Mouse (Mus musculus) neutrophil, adult 65 days (primary cell): ENCODE data around the gene Trpm8. TPM values are rescaled to one million over a fixed set of nuclear protein-coding genes. Genes with fewer than 3 reads are reported as not detected.

Experiments
- total RNA-seq: library from RNA; stranded (reverse); gene quantifications from 2 replicates; pipeline ENCODE4 v1.2.4, GENCODE M21; 2023

The Trpm8 gene
- total RNA-seq, result not detected in 2 replicates

GRCm38 (mm10) chr1:88277098-88277817, at the start of gene Trpm8, which contains the start of gene Hjurp:
Gene Trpm8 (plus strand): TSS chr1:88277661.
Gene Hjurp (minus strand): TSS chr1:88277633.

GRCm38 (mm10) chr1:88406807-88407198, 129.3 kb downstream of the Trpm8 start, which contains the start of gene Spp2:
Gene Spp2 (plus strand): TSS chr1:88406961.

Other genes starting within 250 kb of the Trpm8 start
- not detected in 2 replicates for gene Ugt1a10, start 222.3 kb upstream of the Trpm8 start, total RNA-seq
- not detected in 2 replicates for gene Ugt1a9, start 206.9 kb upstream of the Trpm8 start, total RNA-seq
- gene Ugt1a8, start 189.8 kb upstream of the Trpm8 start, total RNA-seq, result not detected in 2 replicates
- gene Ugt1a7c, start 182.6 kb upstream of the Trpm8 start, total RNA-seq, result 99.6 and 115 TPM in 2 replicates
- gene Ugt1a6b, start 174.4 kb upstream of the Trpm8 start, total RNA-seq, result 35.0 and 48.8 TPM in 2 replicates
- 30.4 and 41.7 TPM in 2 replicates for gene Ugt1a6a, start 142.9 kb upstream of the Trpm8 start, total RNA-seq
- gene Ugt1a5, start 111.6 kb upstream of the Trpm8 start, total RNA-seq, result 11.7 and 27.4 TPM in 2 replicates
- gene Ugt1a2, start 77.1 kb upstream of the Trpm8 start, total RNA-seq, result 7.4 and 19.5 TPM in 2 replicates
- gene Dnajb3, start 71.9 kb upstream of the Trpm8 start, total RNA-seq, result not detected in 2 replicates
- 9.2 and 16.8 TPM in 2 replicates for gene Ugt1a1, start 65.7 kb upstream of the Trpm8 start, total RNA-seq
- gene Mroh2a, start 50.7 kb upstream of the Trpm8 start, total RNA-seq, result 1.9 and 3.9 TPM in 2 replicates
- gene Hjurp, start within 50 bp of the Trpm8 start, total RNA-seq, result 194 and 233 TPM in 2 replicates
- gene Spp2, start 129.3 kb downstream of the Trpm8 start, total RNA-seq, result not detected in 2 replicates
- not detected in 2 replicates for gene Glrp1, start 232.4 kb downstream of the Trpm8 start, total RNA-seq